Mouse (Mus musculus) spleen, adult 2 months (tissue): Measurements from ENCODE around the gene Zbtb18. TPM values are rescaled to one million over a fixed set of nuclear protein-coding genes. Genes with fewer than 3 reads are reported as not detected.

Experiments
- DNase-seq, 2 experiments: peaks; one replicate each; pipeline versions ENCODE4 v3.0.0 to v3.0.0-alpha.2; 2012 to 2021; ENCODE audit warnings: low spot score in 2 of 2, low read depth in 1 of 2
- H3K27ac ChIP-seq: fragments of 200-500 bp; 2 replicates; pipeline ENCODE4 v1.5.1; 2012; ENCODE audit warnings: low read length, inconsistent platforms; ENCODE audit not compliant: insufficient read depth
- H3K27me3 ChIP-seq: fragments of 200-500 bp; 2 replicates; pipeline ENCODE4 v1.6.1; 2012; ENCODE audit warnings: mild to moderate bottlenecking, moderate library complexity, low read length, inconsistent platforms; ENCODE audit not compliant: control insufficient read depth, insufficient read depth
- H3K36me3 ChIP-seq: fragments of 200-500 bp; 2 replicates; pipeline ENCODE4 v1.6.1; 2012; ENCODE audit warnings: mild to moderate bottlenecking, low read length, inconsistent platforms; ENCODE audit not compliant: control insufficient read depth, insufficient read depth
- H3K4me1 ChIP-seq: fragments of 200-500 bp; 2 replicates; pipeline ENCODE4 v1.6.1; 2011; ENCODE audit warnings: inconsistent platforms; ENCODE audit not compliant: control insufficient read depth, insufficient read depth, insufficient read length
- H3K4me3 ChIP-seq: fragments of 200-500 bp; 2 replicates; pipeline ENCODE4 v1.5.1; 2011; ENCODE audit warnings: mild to moderate bottlenecking, inconsistent platforms; ENCODE audit not compliant: insufficient read depth, insufficient read length; ENCODE audit errors: extremely low read depth
- CTCF ChIP-seq: fragments of 200-500 bp; IDR thresholded peaks from 2 replicates; pipeline ENCODE4 v1.5.1; 2011; ENCODE audit warnings: mild to moderate bottlenecking, inconsistent platforms; ENCODE audit not compliant: insufficient read depth, insufficient read length, insufficient replicate concordance; ENCODE audit errors: extremely low read depth
- POLR2A ChIP-seq: fragments of 200-500 bp; IDR thresholded peaks from 2 replicates; pipeline ENCODE4 v1.6.1; 2011; ENCODE audit warnings: low read depth, low read length, inconsistent platforms
- WGBS: fragments of 180-500 bp; shearing (Covaris S2); methylation state at CpG from one replicate; pipeline ENCODE4 v1.1.7; 2018; 5-methylcytosine and 5-hydroxymethylcytosine counted together
- polyA plus RNA-seq: library from polyadenylated mRNA; depleted of rRNA; stranded (reverse); fragments of >200 nt; gene quantifications from 2 replicates; pipeline ENCODE4 v1.2.3, GENCODE M21; 2012; rRNA removed

Gene Zbtb18
- 18.1 and 19.9 TPM in 2 replicates for polyA plus RNA-seq

- peak within 1 kb of the TSS; percentile 87 for H3K4me3 ChIP-seq
- peaks cover 6% of the 10 kb centered on the region for H3K4me1 ChIP-seq
- peak within 1 kb of the TSS; percentile 99 for H3K27ac ChIP-seq
- TF ChIP-seq CTCF (no peak), POLR2A (no peak)
- peak in 1 of 2 experiments; percentile 28 for DNase-seq
- H3K36me3 ChIP-seq, result peaks cover 2% of the 10 kb centered on the region; the same call in 1 of the 2 replicates
- no peaks in the 10 kb centered on the region for H3K27me3 ChIP-seq
- WGBS, result under 1% methylated on average over 53 of the region's 106 CpGs
Measured at GRCm38 (mm10) chr1:177442196-177442808, at the start of gene Zbtb18. TSS of gene Zbtb18 (plus strand) at chr1:177442351.

- Histone ChIP-seq H3K4me3 (no peak overlapping the region), H3K27ac (no peak overlapping the region), H3K4me1 (no peaks in the 10 kb centered on the region), H3K36me3 (no peaks in the 10 kb centered on the region), H3K27me3 (no peaks in the 10 kb centered on the region)
- TF ChIP-seq CTCF (no peak), POLR2A (no peak)
- 97% methylated on average over 1 of the region's 1 CpGs for WGBS
- no peak for DNase-seq
Measured at GRCm38 (mm10) chr1:177397455-177397854, 44.7 kb upstream of the Zbtb18 start.

GRCm38 (mm10) chr1:177405170-177405569 is 37.0 kb upstream of the Zbtb18 start:
- H3K27ac ChIP-seq, result no peak overlapping the region
- TF ChIP-seq CTCF (no peak), POLR2A (no peak)
- no peaks in the 10 kb centered on the region for H3K36me3 ChIP-seq
- WGBS, result 80% methylated on average over 6 of the region's 6 CpGs
- peaks cover 3% of the 10 kb centered on the region; the same call in 1 of the 2 replicates for H3K4me1 ChIP-seq
- no peak for DNase-seq
- H3K4me3 ChIP-seq, result no peak overlapping the region
- H3K27me3 ChIP-seq, result no peaks in the 10 kb centered on the region

GRCm38 (mm10) chr1:177408690-177409089 is 33.5 kb upstream of the Zbtb18 start:
- WGBS, result 54% methylated on average over 3 of the region's 3 CpGs
- Histone ChIP-seq H3K27ac (no peak overlapping the region), H3K36me3 (no peaks in the 10 kb centered on the region), H3K27me3 (no peaks in the 10 kb centered on the region), H3K4me1 (peaks cover 3% of the 10 kb centered on the region; the same call in 1 of the 2 replicates), H3K4me3 (no peak overlapping the region)
- DNase-seq, result peak; percentile 67
- TF ChIP-seq CTCF (peak; percentile 15; the same call in 1 of the 2 replicates), POLR2A (no peak)

GRCm38 (mm10) chr1:177410769-177411348 is 31.3 kb upstream of the Zbtb18 start:
- DNase-seq, result no peak
- 89% methylated on average over 7 of the region's 7 CpGs for WGBS
- no peaks in the 10 kb centered on the region for H3K27me3 ChIP-seq
- H3K36me3 ChIP-seq, result no peaks in the 10 kb centered on the region
- TF ChIP-seq POLR2A, result no peak
- no peak for TF ChIP-seq CTCF
- H3K4me3 ChIP-seq, result no peak overlapping the region
- no peak overlapping the region for H3K27ac ChIP-seq
- H3K4me1 ChIP-seq, result peaks cover 3% of the 10 kb centered on the region; the same call in 1 of the 2 replicates

- TF ChIP-seq CTCF (no peak), POLR2A (no peak)
- Histone ChIP-seq H3K4me1 (peaks cover 3% of the 10 kb centered on the region; the same call in 1 of the 2 replicates), H3K36me3 (no peaks in the 10 kb centered on the region), H3K4me3 (no peak overlapping the region), H3K27me3 (no peaks in the 10 kb centered on the region), H3K27ac (no peak overlapping the region)
- DNase-seq, result no peak
- WGBS, result 79% methylated on average over 19 of the region's 19 CpGs
Measured at GRCm38 (mm10) chr1:177411359-177412358, 30.5 kb upstream of the Zbtb18 start.

- Histone ChIP-seq H3K27me3 (no peaks in the 10 kb centered on the region), H3K27ac (no peak overlapping the region), H3K36me3 (no peaks in the 10 kb centered on the region), H3K4me3 (no peak overlapping the region), H3K4me1 (no peaks in the 10 kb centered on the region)
- TF ChIP-seq CTCF, result no peak
- TF ChIP-seq POLR2A, result no peak
- DNase-seq, result no peak
- WGBS, result 88% methylated on average over 12 of the region's 12 CpGs
Measured at GRCm38 (mm10) chr1:177419331-177419730, 22.8 kb upstream of the Zbtb18 start.
